Mouse (Mus musculus): ENCODE results near the gene Pfkm. TPM values are rescaled to one million over a fixed set of nuclear protein-coding genes. Genes with fewer than 3 reads are reported as not detected.

Gene Pfkm
- total RNA-seq, 1 experiment from 2014 or later: 2.6 TPM

GRCm38 (mm10) chr15:98131942-98132655 lies 39.7 kb downstream of the Pfkm start:
- ATAC-seq (replicated peaks; ENCODE audit: insufficient number of reproducible peaks, low FRiP score, low TSS enrichment, poor library complexity, severe bottlenecking): no peak

GRCm38 (mm10) chr15:98133471-98133870 lies 41.1 kb downstream of the Pfkm start:
- ATAC-seq (replicated peaks; ENCODE audit: insufficient number of reproducible peaks, low FRiP score, low TSS enrichment, poor library complexity, severe bottlenecking): no peak

GRCm38 (mm10) chr15:98134034-98134433 lies 41.6 kb downstream of the Pfkm start:
- ATAC-seq (replicated peaks; ENCODE audit: insufficient number of reproducible peaks, low FRiP score, low TSS enrichment, poor library complexity, severe bottlenecking): no peak

- ATAC-seq (replicated peaks; ENCODE audit: insufficient number of reproducible peaks, low FRiP score, low TSS enrichment, poor library complexity, severe bottlenecking): no peak
Measured at GRCm38 (mm10) chr15:98134666-98135065, 42.3 kb downstream of the Pfkm start.

- ATAC-seq (replicated peaks; ENCODE audit: insufficient number of reproducible peaks, low FRiP score, low TSS enrichment, poor library complexity, severe bottlenecking): no peak
Measured at GRCm38 (mm10) chr15:98135671-98136070, 43.3 kb downstream of the Pfkm start.

GRCm38 (mm10) chr15:98136871-98137270 lies 44.5 kb downstream of the Pfkm start:
- no peak for ATAC-seq (replicated peaks; ENCODE audit: insufficient number of reproducible peaks, low FRiP score, low TSS enrichment, poor library complexity, severe bottlenecking)

- ATAC-seq (replicated peaks; ENCODE audit: insufficient number of reproducible peaks, low FRiP score, low TSS enrichment, poor library complexity, severe bottlenecking): no peak
Measured at GRCm38 (mm10) chr15:98139763-98140162, 47.4 kb downstream of the Pfkm start.

- ATAC-seq (replicated peaks; ENCODE audit: insufficient number of reproducible peaks, low FRiP score, low TSS enrichment, poor library complexity, severe bottlenecking): no peak
Measured at GRCm38 (mm10) chr15:98140809-98141208, 48.4 kb downstream of the Pfkm start.

GRCm38 (mm10) chr15:98142515-98142914 lies 50.1 kb downstream of the Pfkm start:
- ATAC-seq (replicated peaks; ENCODE audit: insufficient number of reproducible peaks, low FRiP score, low TSS enrichment, poor library complexity, severe bottlenecking): no peak

- ATAC-seq (replicated peaks; ENCODE audit: insufficient number of reproducible peaks, low FRiP score, low TSS enrichment, poor library complexity, severe bottlenecking): no peak
Measured at GRCm38 (mm10) chr15:98144861-98145507, 52.6 kb downstream of the Pfkm start.

- peak; percentile 90 for ATAC-seq (replicated peaks; ENCODE audit: insufficient number of reproducible peaks, low FRiP score, low TSS enrichment, poor library complexity, severe bottlenecking)
Measured at GRCm38 (mm10) chr15:98145559-98146181, 53.3 kb downstream of the Pfkm start.

GRCm38 (mm10) chr15:98148356-98148755 lies 56.0 kb downstream of the Pfkm start:
- no peak for ATAC-seq (replicated peaks; ENCODE audit: insufficient number of reproducible peaks, low FRiP score, low TSS enrichment, poor library complexity, severe bottlenecking)

GRCm38 (mm10) chr15:98149166-98149602 lies 56.8 kb downstream of the Pfkm start:
- ATAC-seq (replicated peaks; ENCODE audit: insufficient number of reproducible peaks, low FRiP score, low TSS enrichment, poor library complexity, severe bottlenecking): no peak

- no peak for ATAC-seq (replicated peaks; ENCODE audit: insufficient number of reproducible peaks, low FRiP score, low TSS enrichment, poor library complexity, severe bottlenecking)
Measured at GRCm38 (mm10) chr15:98152916-98153315, 60.5 kb downstream of the Pfkm start.

- peak; percentile 56; the same call in 1 of the 2 replicates for ATAC-seq (replicated peaks; ENCODE audit: insufficient number of reproducible peaks, low FRiP score, low TSS enrichment, poor library complexity, severe bottlenecking)
Measured at GRCm38 (mm10) chr15:98153625-98154024, 61.2 kb downstream of the Pfkm start.

GRCm38 (mm10) chr15:98154146-98154545 lies 61.8 kb downstream of the Pfkm start:
- no peak for ATAC-seq (replicated peaks; ENCODE audit: insufficient number of reproducible peaks, low FRiP score, low TSS enrichment, poor library complexity, severe bottlenecking)

- ATAC-seq (replicated peaks; ENCODE audit: insufficient number of reproducible peaks, low FRiP score, low TSS enrichment, poor library complexity, severe bottlenecking): no peak
Measured at GRCm38 (mm10) chr15:98154631-98155030, 62.2 kb downstream of the Pfkm start.

- no peak for ATAC-seq (replicated peaks; ENCODE audit: insufficient number of reproducible peaks, low FRiP score, low TSS enrichment, poor library complexity, severe bottlenecking)
Measured at GRCm38 (mm10) chr15:98155272-98155671, 62.9 kb downstream of the Pfkm start.

GRCm38 (mm10) chr15:98155944-98156343 lies 63.6 kb downstream of the Pfkm start:
- no peak for ATAC-seq (replicated peaks; ENCODE audit: insufficient number of reproducible peaks, low FRiP score, low TSS enrichment, poor library complexity, severe bottlenecking)

- ATAC-seq (replicated peaks; ENCODE audit: insufficient number of reproducible peaks, low FRiP score, low TSS enrichment, poor library complexity, severe bottlenecking): no peak
Measured at GRCm38 (mm10) chr15:98157253-98157652, 64.9 kb downstream of the Pfkm start.

Data from monocyte, adult 5-6 weeks (primary cell).